Mouse (Mus musculus): ENCODE measurements around the gene Zfyve28.

Zfyve28 gene

GRCm38 (mm10) chr5:34168950-34169891 is 119.0 kb downstream of the Zfyve28 start, which contains the start of the genes Poln and Haus3:
Gene Poln (minus strand): TSS chr5:34169448.
Gene Haus3 (minus strand): TSS chr5:34169527.
- in situ Hi-C loops (cut with MboI; ENCODE audit: low pct_unique_long_range_greater_than_20kb in 1 of 2, low sequenced_read_pairs in 2 of 2, unreplicated experiment in 1 of 2): no loop called here

- in situ Hi-C loops (cut with MboI; ENCODE audit: low pct_unique_long_range_greater_than_20kb in 1 of 2, low sequenced_read_pairs in 2 of 2, unreplicated experiment in 1 of 2): no loop called here
Measured at GRCm38 (mm10) chr5:34167857-34168256, 120.4 kb downstream of the Zfyve28 start.

- in situ Hi-C loops (cut with MboI; ENCODE audit: low pct_unique_long_range_greater_than_20kb in 1 of 2, low sequenced_read_pairs in 2 of 2, unreplicated experiment in 1 of 2): no loop called here
Measured at GRCm38 (mm10) chr5:34165793-34166192, 122.5 kb downstream of the Zfyve28 start.

- in situ Hi-C loops (cut with MboI; ENCODE audit: low pct_unique_long_range_greater_than_20kb in 1 of 2, low sequenced_read_pairs in 2 of 2, unreplicated experiment in 1 of 2): no loop called here
Measured at GRCm38 (mm10) chr5:34148476-34148875, 139.8 kb downstream of the Zfyve28 start.

GRCm38 (mm10) chr5:34147554-34147953 is 140.7 kb downstream of the Zfyve28 start:
- in situ Hi-C loops (cut with MboI; ENCODE audit: low pct_unique_long_range_greater_than_20kb in 1 of 2, low sequenced_read_pairs in 2 of 2, unreplicated experiment in 1 of 2): no loop called here

Measured in mouse embryonic stem cell (cell line).